Mouse (Mus musculus) embryonic facial prominence, embryonic 15.5 days (tissue): ENCODE data around the gene Gm9837. TPM values are rescaled to one million over a fixed set of nuclear protein-coding genes. Genes with fewer than 3 reads are reported as not detected.

ENCODE experiments used
- ATAC-seq: fragments of 200-750 bp; cut with Nextera tagmentation; 2 replicates; pipeline ENCODE4 v1.8.0; 2017; ENCODE audit warnings: low read depth, moderate TSS enrichment; ENCODE audit not compliant: insufficient number of reproducible peaks, low FRiP score, low TSS enrichment
- H3K27ac ChIP-seq: fragments of 300-500 bp; sonication (generic); replicated peaks from 2 replicates; pipeline ENCODE4 v1.5.1; 2015; ENCODE audit warnings: mild to moderate bottlenecking, inconsistent platforms
- H3K27me3 ChIP-seq: fragments of 300-500 bp; sonication (generic); 2 replicates; pipeline ENCODE4 v1.6.1; 2015; ENCODE audit warnings: inconsistent platforms
- H3K36me3 ChIP-seq: fragments of 300-500 bp; sonication (generic); 2 replicates; pipeline ENCODE4 v1.6.1; 2015; ENCODE audit warnings: mild to moderate bottlenecking, inconsistent platforms
- H3K4me1 ChIP-seq: fragments of 300-500 bp; sonication (generic); 2 replicates; pipeline ENCODE4 v1.6.1; 2015; ENCODE audit warnings: inconsistent platforms
- H3K4me2 ChIP-seq: fragments of 300-500 bp; sonication (generic); replicated peaks from 2 replicates; pipeline ENCODE4 v1.6.1; 2015; ENCODE audit warnings: mild to moderate bottlenecking, inconsistent platforms
- H3K4me3 ChIP-seq: fragments of 300-500 bp; sonication (generic); replicated peaks from 2 replicates; pipeline ENCODE4 v1.5.1; 2015; ENCODE audit warnings: mild to moderate bottlenecking, inconsistent platforms
- H3K9ac ChIP-seq: fragments of 300-500 bp; sonication (generic); 2 replicates; pipeline ENCODE4 v1.6.1; 2015; ENCODE audit warnings: inconsistent platforms
- H3K9me3 ChIP-seq: fragments of 300-500 bp; sonication (generic); replicated peaks from 2 replicates; pipeline ENCODE4 v1.6.1; 2016; ENCODE audit warnings: inconsistent platforms
- WGBS: fragments of 180-500 bp; shearing (Covaris S2); methylation state at CpG from one replicate; pipeline ENCODE4 v1.1.7; 2015; 5-methylcytosine and 5-hydroxymethylcytosine counted together
- polyA plus RNA-seq: library from polyadenylated mRNA; unstranded; fragments of >200 nt; fragmentation: Nextera tagmentation; extraction: Ambion mirVana; gene quantifications from 2 replicates; pipeline ENCODE4 v1.2.1, GENCODE M21; 2015

The Gm9837 gene
- polyA plus RNA-seq, 1 experiment from 2014 or later, result not detected

DNA sequence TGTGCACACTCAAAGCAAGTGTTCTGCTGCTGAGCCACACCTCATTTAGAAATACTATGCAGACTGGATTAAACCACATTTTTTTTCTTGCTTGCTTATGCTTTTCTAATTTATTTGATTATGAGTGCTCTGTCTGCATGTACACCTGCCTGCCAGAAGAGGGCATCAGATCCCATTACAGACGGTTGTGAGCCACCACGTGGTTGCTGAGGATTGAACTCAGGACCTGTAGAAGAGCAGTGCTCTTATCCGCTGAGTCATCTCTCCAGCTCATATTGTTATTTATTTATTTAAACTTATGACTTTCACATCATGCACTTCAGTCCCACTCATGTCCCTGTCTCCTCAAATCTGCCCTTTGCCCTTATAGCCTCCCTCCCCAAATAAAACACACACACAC lies 15.4 kb upstream of the Gm9837 start:
- no peak overlapping the region for H3K9ac ChIP-seq
- no peak overlapping the region for H3K4me3 ChIP-seq
- peaks cover 8% of the 10 kb centered on the region for H3K4me1 ChIP-seq
- no peaks in the 10 kb centered on the region for H3K36me3 ChIP-seq
- 39% methylated on average over 3 of the region's 3 CpGs for WGBS
- ATAC-seq, result no peak
- no peaks in the 10 kb centered on the region for H3K9me3 ChIP-seq
- H3K4me2 ChIP-seq, result no peak overlapping the region
- peaks cover 18% of the 10 kb centered on the region for H3K27me3 ChIP-seq
- H3K27ac ChIP-seq, result no peak overlapping the region

DNA sequence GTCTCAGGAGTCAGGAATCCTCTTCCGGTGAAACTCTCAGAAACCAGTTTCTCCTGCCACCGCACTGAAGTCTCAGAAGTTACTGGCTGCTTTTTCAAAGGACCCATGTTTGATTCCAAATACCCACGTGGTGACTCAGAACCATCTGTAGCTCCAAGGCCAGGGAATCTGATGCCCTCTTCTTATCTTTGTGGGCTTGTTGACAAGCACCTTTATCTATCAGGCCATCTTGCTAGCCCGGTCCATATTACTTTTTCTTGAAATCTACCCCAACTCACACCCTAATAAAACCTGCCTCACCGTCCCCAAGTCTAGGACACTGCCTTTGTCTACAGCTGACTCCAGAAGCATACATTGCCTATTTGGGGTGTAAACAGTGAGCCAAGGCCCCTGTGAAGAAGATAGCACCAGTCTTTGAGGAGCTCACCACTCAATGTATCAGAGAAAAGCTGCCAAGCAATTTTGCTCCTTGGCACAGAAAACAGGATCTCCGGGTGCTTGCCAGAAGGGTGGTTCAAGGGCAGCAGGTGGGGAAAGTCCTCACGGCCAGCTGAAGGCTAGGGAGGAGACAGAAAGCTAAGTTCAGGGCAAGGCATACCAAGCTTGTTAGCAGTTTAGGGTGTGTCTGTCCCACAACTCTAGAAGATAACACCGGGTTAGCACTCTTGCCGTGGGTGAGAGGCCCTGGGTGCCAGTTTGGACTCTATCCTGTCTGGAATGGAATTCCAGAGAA lies 13.0 kb upstream of the Gm9837 start:
- no peaks in the 10 kb centered on the region for H3K9me3 ChIP-seq
- peaks cover 42% of the 10 kb centered on the region for H3K27me3 ChIP-seq
- no peak for ATAC-seq
- no peak overlapping the region for H3K4me3 ChIP-seq
- no peak overlapping the region for H3K9ac ChIP-seq
- no peak overlapping the region for H3K4me2 ChIP-seq
- 65% methylated on average over 9 of the region's 9 CpGs for WGBS
- peaks cover 26% of the 10 kb centered on the region for H3K4me1 ChIP-seq
- H3K36me3 ChIP-seq, result no peaks in the 10 kb centered on the region
- H3K27ac ChIP-seq, result no peak overlapping the region

DNA sequence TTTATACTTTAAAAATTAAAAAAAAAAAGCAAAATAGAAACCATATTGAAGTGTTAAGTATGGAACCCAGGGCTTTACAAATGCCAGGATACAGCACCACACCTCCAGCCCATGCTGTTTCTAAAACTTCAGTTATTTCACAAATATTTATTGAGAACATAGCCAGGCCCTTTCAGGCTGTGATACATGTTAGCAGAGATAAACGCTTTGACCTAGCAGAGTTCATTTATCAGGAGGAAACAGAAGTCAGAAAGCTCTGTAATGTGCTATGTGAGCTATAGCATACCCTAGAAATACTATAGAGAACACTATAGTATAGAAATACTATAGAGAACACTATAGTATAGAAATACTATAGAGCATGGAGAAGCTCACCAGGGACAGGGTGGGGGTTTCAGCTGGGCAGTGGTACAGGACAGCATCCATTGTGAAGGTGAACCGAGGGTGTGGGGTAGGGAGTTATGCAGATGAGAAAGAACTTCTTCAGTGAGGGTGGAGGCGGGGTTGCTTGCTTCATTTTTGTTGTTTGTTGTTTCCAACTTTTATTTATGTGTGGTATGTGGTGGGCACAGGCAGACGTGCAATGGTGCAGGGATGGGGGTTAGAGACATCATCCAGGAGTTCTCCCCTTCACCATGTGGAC lies 10.9 kb upstream of the Gm9837 start:
- 76% methylated on average over 4 of the region's 4 CpGs for WGBS
- no peak overlapping the region for H3K9ac ChIP-seq
- no peak overlapping the region for H3K4me3 ChIP-seq
- H3K27me3 ChIP-seq, result peaks cover 54% of the 10 kb centered on the region
- H3K36me3 ChIP-seq, result no peaks in the 10 kb centered on the region
- peaks cover 19% of the 10 kb centered on the region for H3K4me1 ChIP-seq
- H3K4me2 ChIP-seq, result no peak overlapping the region
- no peak overlapping the region for H3K27ac ChIP-seq
- ATAC-seq, result no peak
- no peaks in the 10 kb centered on the region for H3K9me3 ChIP-seq

DNA sequence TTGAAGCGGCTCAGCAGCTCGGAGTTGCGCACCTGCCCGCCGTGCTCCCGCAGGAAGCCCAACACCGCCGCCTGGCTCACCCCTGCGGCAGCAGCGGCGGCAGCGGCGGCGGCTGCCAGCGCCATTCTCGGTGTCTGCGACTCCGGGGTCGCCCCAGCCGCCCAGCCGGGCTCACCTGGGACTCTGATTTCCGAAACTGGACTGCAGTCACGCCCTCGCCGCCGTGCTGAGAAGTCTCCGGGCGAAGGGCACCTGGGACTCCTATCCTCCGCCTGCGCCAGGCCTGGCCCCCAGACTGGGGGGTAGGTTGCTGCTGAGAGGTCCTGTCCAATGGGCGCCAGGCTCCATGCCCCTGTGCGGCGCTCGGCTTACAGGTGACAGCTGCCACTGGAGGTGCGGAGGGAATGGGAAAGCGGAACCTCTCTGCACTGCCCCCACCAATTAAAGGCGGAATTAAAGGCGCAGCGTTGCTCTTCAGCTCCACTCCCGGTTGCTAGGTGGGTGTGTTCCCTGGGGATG lies 9.6 kb upstream of the Gm9837 start, which contains the start of the genes Gm9945 and Sowaha:
Gene Gm9945 (plus strand): TSS at position 384 of the 519 bp plus-strand sequence.
Gene Sowaha (minus strand): TSS at position 492 of the 519 bp plus-strand sequence.
- peak; percentile 80 for ATAC-seq
- Histone ChIP-seq H3K27me3 (peaks cover 61% of the 10 kb centered on the region), H3K27ac (no peak within 1 kb of the TSS), H3K36me3 (no peaks in the 10 kb centered on the region), H3K4me3 (peak within 1 kb of the TSS; percentile 45), H3K9ac (no peak within 1 kb of the TSS), H3K9me3 (no peaks in the 10 kb centered on the region), H3K4me2 (peak within 1 kb of the TSS; percentile 82), H3K4me1 (peaks cover 26% of the 10 kb centered on the region)
- WGBS, result 3% methylated on average over 40 of the region's 40 CpGs

DNA sequence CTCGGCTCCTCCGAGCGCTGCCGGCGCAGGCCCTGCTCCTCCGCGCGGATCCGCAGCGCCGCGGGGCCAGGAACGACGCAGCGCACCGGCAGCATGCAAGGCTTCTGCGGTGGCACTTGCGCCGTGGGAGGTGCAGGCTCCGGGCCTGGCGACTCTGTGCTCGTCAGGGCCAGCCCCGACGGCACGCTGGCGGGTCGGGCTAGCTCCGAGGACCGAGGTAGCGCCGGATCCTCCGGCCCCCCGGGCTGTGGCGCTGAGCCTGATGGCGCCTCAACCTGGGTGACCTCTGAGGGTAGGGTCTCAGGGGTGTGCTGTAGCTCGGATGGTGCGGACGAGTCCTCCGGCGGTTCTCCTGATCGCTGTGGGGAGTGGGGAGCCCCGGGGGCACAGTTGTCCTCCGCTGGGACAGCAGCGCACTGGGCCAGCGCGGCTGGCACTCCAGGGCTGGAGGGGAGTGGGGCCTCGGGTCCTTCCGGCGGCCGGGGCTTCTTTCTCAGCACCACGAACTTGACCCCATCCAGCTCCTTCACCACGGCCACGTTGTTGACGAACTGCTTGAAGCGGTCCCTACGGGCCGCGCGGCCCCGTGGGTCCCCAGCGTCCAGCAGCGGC lies 9.0 kb upstream of the Gm9837 start:
- peak overlapping the region; percentile 45 for H3K4me3 ChIP-seq
- no peak overlapping the region for H3K27ac ChIP-seq
- H3K9ac ChIP-seq, result no peak overlapping the region
- no peaks in the 10 kb centered on the region for H3K36me3 ChIP-seq
- peaks cover 26% of the 10 kb centered on the region for H3K4me1 ChIP-seq
- no peaks in the 10 kb centered on the region for H3K9me3 ChIP-seq
- WGBS, result under 1% methylated on average over 62 of the region's 62 CpGs
- H3K4me2 ChIP-seq, result peak overlapping the region; percentile 82
- peaks cover 67% of the 10 kb centered on the region for H3K27me3 ChIP-seq
- ATAC-seq, result peak; percentile 56

DNA sequence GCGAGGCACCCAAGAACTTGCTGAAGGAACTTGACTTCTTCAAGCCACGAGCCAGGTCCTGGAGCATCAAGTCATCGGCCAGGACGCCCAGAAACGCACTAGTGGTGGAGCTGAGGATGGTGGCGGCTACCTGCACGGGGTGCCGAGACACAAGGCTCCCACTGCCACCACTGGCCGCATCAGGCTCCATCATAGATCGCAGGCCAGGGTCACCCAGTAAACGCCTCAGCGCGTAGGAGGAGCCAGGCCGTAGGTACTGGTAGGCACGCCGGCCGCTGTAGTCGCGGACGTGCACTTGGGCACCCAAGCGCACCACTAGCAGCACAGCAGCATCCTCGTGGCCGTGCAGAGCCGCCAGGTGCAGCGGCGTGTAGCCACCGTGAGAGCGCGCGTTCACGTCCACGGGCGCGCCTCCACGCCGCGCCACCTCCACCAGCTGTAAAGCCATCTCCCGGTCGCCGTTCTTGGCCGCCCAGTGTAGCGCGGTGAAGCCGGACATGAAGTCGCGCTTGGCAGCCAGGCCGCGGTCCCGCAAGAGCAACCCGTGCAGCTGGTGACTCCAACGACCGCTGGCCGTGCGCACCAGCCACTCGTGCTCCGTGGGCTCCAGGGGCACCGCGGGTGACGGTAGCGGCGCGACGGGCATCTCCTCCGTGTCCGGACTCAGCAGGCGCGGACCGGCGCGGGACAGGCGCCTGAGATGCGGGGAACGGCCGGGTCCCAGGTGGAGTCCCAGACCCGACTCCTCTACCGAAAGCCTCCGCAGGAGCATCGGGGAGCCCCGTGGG lies 8.3 kb upstream of the Gm9837 start:
- Histone ChIP-seq H3K27ac (no peak overlapping the region), H3K4me2 (peak overlapping the region; percentile 82), H3K36me3 (no peaks in the 10 kb centered on the region), H3K9ac (no peak overlapping the region), H3K4me3 (peak overlapping the region; percentile 45), H3K27me3 (peaks cover 71% of the 10 kb centered on the region), H3K9me3 (no peaks in the 10 kb centered on the region), H3K4me1 (peaks cover 26% of the 10 kb centered on the region)
- WGBS, result 5% methylated on average over 79 of the region's 79 CpGs
- ATAC-seq, result no peak

DNA sequence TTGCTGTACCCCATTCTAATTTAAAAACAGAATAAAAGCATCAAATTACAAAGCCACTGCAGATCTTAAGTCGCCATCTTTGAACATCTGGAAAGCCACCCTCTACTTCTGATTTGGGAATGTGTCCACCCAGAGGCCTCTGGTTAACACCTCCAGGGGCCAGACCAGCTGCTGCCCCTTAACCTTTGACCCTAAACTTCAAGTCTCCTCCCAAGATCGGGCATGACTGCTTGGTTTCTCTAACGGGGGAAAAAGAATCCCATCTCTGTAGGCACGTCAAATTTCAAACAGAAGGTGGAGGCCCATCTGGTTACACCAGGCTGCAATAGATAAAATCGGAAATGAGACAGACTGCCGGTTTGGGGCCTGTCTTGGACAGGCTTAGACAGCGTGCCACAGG lies 7.6 kb upstream of the Gm9837 start:
- H3K4me1 ChIP-seq, result peaks cover 26% of the 10 kb centered on the region
- H3K27me3 ChIP-seq, result peaks cover 71% of the 10 kb centered on the region
- H3K4me3 ChIP-seq, result 0 out of 2 replicates have a peak overlapping the region, but pooled peaks have one; percentile 45
- ATAC-seq, result no peak
- H3K36me3 ChIP-seq, result no peaks in the 10 kb centered on the region
- no peak overlapping the region for H3K9ac ChIP-seq
- WGBS, result 27% methylated on average over 7 of the region's 7 CpGs
- H3K27ac ChIP-seq, result no peak overlapping the region
- no peaks in the 10 kb centered on the region for H3K9me3 ChIP-seq
- no peak overlapping the region for H3K4me2 ChIP-seq

DNA sequence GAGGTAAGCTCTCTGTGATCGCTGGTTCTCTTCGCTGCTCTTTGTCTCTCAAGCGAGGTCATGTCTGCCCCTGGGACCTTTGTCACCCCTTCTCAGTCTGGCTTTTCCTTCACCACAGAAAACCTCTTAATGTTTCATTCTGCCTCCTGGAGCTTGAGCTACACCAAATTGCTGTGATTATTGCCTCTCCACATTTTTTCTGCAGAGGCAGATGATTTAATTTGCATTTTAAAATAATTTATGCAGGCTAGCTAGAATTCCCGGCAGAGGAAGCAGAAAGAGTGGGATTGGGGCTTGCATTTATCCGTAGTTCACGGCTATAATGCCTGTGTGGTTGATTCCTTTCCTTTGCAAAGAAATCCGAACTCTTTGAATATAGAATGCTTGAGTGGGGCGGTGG lies 5.3 kb upstream of the Gm9837 start:
- no peaks in the 10 kb centered on the region for H3K36me3 ChIP-seq
- no peak overlapping the region for H3K4me2 ChIP-seq

DNA sequence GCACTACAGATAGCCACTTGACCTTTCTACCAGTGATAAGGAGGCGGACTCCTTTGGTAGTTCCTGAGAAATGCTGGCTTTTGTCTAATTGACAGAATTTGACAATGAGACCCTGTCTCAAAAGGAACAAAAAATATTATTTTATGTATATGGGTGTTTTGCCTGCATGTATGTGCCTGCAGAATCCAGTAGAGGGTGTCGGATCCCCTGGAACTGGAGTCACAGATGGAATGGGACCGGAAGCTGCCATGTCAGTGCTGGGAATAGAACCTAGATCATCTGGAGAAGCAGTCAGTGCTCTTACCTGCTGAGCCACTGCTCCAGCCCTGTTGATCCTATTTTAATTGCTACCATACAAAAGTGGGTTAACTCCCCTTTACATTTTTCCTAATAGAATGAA lies 2.4 kb upstream of the Gm9837 start:
- Histone ChIP-seq H3K9ac (no peak overlapping the region), H3K4me3 (no peak overlapping the region), H3K36me3 (no peaks in the 10 kb centered on the region), H3K27ac (no peak overlapping the region), H3K4me1 (peaks cover 16% of the 10 kb centered on the region), H3K27me3 (peaks cover 37% of the 10 kb centered on the region), H3K9me3 (no peaks in the 10 kb centered on the region), H3K4me2 (no peak overlapping the region)
- WGBS, result 75% methylated on average over 3 of the region's 3 CpGs
- no peak for ATAC-seq

More for the DNA sequence above, 5.3 kb upstream of the Gm9837 start:
- Histone ChIP-seq H3K4me1 (peaks cover 27% of the 10 kb centered on the region), H3K27me3 (peaks cover 65% of the 10 kb centered on the region), H3K9me3 (no peaks in the 10 kb centered on the region), H3K27ac (no peak overlapping the region), H3K4me3 (no peak overlapping the region), H3K9ac (no peak overlapping the region)
- no peak for ATAC-seq
- WGBS, result 18% methylated on average over 8 of the region's 8 CpGs

DNA sequence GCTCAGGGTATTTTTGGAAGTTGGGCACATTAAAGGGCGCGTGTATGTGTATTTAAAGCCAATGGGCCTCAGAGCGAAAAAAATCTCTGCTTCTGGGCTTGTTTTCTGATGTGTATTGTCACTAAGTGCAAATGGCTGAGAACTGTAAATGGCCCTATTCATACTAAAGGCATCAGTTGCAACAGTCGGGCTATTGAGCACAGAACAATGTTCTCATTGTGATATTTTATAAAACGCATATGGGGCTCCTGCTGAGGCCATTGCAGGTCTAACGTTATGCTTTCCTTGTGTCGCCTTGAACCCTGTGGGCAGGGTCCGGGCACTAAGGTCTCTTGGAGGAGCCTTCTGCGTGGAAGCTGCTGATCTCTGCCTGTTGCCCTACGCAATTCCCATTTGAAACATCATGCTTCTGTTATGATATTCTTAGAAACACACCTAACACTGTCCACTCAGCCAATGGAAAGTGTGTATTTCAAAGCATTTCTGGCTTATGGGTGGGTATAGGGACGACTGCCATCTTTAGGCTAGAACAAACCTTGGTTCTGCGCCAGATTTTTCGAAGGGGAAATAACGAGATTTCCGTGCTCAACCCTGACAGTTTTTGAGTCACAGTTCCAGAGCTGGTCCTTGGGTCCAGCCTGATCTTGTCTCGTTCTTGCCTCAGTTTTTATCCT lies 848 bp downstream of the Gm9837 start:
- 21% methylated on average over 16 of the region's 16 CpGs for WGBS
- Histone ChIP-seq H3K4me1 (peaks cover 20% of the 10 kb centered on the region), H3K9ac (no peak overlapping the region), H3K9me3 (no peaks in the 10 kb centered on the region), H3K27me3 (peaks cover 37% of the 10 kb centered on the region), H3K36me3 (no peaks in the 10 kb centered on the region), H3K4me2 (peak overlapping the region; percentile 52), H3K4me3 (peak overlapping the region; percentile 26), H3K27ac (no peak overlapping the region)
- ATAC-seq, result no peak
